Mouse (Mus musculus): ENCODE data around the gene Prtg. TPM values are rescaled to one million over a fixed set of nuclear protein-coding genes. Genes with fewer than 3 reads are reported as not detected.

Prtg gene
- polyA plus RNA-seq, 1 experiment from 2014 or later, result 5.5 TPM

DNA sequence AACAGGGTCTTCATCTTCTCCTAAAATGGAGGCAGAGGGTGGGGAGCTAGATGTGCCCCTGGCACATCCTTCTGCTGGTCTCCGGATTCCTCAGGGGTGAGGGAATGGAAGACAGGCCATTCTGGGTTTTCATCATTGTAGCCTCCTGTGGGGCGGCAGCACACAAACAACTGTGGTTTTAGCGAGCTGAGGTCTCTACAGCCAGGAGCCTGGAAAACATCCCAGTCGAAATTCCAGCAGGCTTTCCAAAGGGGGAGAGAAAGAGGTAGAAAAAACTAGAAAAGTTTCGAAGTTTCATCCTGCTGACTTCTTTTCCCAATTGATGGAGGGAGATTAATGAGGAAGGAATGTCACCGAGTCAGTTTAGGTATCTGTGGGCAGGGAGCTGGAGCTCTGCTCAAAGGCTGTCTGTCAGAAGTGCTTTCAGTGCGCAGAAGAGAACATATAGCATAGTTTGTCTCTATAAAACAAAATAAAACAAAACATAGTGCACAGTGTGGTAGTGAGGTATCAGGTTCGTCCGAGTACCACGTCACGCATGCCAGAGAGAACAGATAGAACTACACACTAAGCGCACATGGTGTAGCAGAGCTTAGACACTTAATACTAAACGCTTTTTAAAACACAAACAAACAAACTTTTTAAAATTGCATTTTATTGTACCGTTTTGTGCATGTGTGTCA lies 16.0 kb upstream of the Prtg start:
- 53% methylated on average over 14 of the region's 14 CpGs for WGBS
- H3K27ac ChIP-seq, result no peak overlapping the region

DNA sequence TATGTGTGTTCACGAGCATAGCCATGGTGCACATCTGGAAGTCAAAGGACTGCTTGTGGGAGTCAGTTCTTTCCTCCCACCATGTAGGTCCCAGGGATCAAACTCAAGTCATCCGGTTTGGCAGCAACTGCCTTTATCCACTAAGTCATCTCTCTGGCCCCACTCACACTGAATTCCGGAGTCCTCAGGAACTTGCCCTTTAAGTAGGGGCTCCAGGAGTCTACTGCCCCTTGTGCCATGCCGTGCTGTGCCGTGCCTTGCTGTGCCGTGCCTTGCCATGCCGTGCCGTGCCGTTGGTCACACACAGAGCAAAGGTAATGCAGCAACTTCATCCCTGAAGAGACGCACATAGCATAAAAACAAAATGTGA lies 15.5 kb upstream of the Prtg start:
- Histone ChIP-seq H3K27me3 (ENCODE audit: low read depth, poor library complexity, severe bottlenecking) (no peaks in the 10 kb centered on the region), H3K27ac (peak overlapping the region; percentile 17; the same call in 1 of the 2 replicates), H3K9me3 (replicated peaks) (no peaks in the 10 kb centered on the region), H3K36me3 (no peaks in the 10 kb centered on the region), H3K4me1 (peaks cover 34% of the 10 kb centered on the region), H3K4me3 (peak overlapping the region; percentile 25)
- peak; percentile 49 for DNase-seq (ENCODE audit: low spot score)
- WGBS, result 30% methylated on average over 10 of the region's 10 CpGs

More for the DNA sequence above, 16.0 kb upstream of the Prtg start:
- Histone ChIP-seq H3K9me3 (replicated peaks) (no peaks in the 10 kb centered on the region), H3K27me3 (ENCODE audit: low read depth, poor library complexity, severe bottlenecking) (no peaks in the 10 kb centered on the region), H3K36me3 (no peaks in the 10 kb centered on the region), H3K4me1 (peaks cover 28% of the 10 kb centered on the region), H3K4me3 (no peak overlapping the region)
- no peak for DNase-seq (ENCODE audit: low spot score)

DNA sequence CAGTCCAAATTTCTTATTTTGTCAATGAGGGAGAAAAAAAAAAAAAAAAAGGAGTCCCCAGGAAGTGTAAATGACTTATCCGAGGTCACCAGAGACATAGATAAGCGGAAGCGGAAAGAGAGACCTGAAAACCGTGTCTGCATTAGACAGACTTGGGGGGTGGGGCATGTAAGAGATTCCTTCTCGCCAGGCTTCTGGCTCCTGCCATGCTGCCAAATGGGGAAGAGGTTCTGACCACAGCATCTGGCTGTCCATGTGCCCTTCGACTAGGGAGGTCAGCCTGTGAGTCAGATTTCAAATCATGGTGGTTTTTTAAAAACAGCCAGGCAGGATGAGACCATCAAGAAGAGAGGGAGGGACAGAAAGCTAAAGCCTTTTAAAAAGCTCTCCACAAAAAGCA lies 15.0 kb upstream of the Prtg start:
- Histone ChIP-seq H3K4me1 (peaks cover 35% of the 10 kb centered on the region), H3K36me3 (no peaks in the 10 kb centered on the region), H3K27me3 (ENCODE audit: low read depth, poor library complexity, severe bottlenecking) (no peaks in the 10 kb centered on the region), H3K9me3 (replicated peaks) (no peaks in the 10 kb centered on the region), H3K27ac (no peak overlapping the region), H3K4me3 (peak overlapping the region; percentile 14; the same call in 1 of the 2 replicates)
- WGBS, result 10% methylated on average over 6 of the region's 6 CpGs
- DNase-seq (ENCODE audit: low spot score), result no peak

DNA sequence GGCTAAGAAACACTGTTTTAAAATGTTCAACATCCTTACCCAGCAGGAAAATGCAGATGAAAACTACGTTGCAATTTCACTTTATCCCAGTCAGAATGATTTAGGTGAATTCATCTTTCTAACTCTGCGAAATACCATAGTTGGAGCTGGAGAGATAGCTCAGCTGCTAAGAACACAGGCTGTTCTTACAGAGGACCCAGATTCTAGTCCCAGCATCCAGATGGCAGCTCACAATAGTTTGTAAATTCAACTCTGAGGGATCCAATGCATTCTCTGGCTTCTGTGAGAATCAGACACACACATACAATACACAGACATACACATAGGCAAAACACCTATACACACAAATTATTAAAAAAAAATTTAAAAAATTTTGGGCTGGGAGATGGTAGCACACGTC lies 11.4 kb upstream of the Prtg start:
- 90% methylated on average over 3 of the region's 3 CpGs for WGBS
- no peaks in the 10 kb centered on the region for H3K36me3 ChIP-seq
- H3K27ac ChIP-seq, result no peak overlapping the region

DNA sequence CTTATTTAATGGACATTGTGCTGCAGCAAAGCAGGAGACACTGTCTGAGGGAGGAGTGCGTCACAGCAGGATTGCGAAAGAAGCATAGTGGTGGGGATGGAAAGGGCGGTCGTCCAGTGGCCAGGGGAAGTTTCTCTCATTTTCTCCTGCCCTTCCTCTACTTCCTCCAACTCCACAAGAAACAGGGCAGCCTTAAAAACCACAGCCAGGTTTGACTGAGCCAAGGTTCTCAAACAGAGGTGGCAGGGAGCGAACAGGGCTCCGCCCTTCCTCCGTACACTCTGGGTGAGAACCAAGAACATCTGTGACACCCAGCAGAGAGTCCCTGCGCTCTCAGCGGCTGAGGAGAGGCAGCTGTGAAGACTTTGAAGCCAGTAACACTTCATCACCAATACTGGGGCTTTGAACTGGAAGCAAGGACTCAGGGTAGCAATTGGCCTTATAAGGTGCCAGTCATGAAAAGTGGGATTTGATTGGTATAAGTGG lies 9.5 kb upstream of the Prtg start:
- Histone ChIP-seq H3K27me3 (ENCODE audit: low read depth, poor library complexity, severe bottlenecking) (no peaks in the 10 kb centered on the region), H3K36me3 (no peaks in the 10 kb centered on the region), H3K9me3 (replicated peaks) (no peaks in the 10 kb centered on the region), H3K4me1 (peaks cover 21% of the 10 kb centered on the region), H3K4me3 (no peak overlapping the region), H3K27ac (no peak overlapping the region)
- 38% methylated on average over 9 of the region's 9 CpGs for WGBS
- DNase-seq (ENCODE audit: low spot score), result no peak

More for the DNA sequence above, 11.4 kb upstream of the Prtg start:
- Histone ChIP-seq H3K27me3 (ENCODE audit: low read depth, poor library complexity, severe bottlenecking) (no peaks in the 10 kb centered on the region), H3K9me3 (replicated peaks) (no peaks in the 10 kb centered on the region), H3K4me3 (no peak overlapping the region), H3K4me1 (peaks cover 33% of the 10 kb centered on the region)
- no peak for DNase-seq (ENCODE audit: low spot score)

DNA sequence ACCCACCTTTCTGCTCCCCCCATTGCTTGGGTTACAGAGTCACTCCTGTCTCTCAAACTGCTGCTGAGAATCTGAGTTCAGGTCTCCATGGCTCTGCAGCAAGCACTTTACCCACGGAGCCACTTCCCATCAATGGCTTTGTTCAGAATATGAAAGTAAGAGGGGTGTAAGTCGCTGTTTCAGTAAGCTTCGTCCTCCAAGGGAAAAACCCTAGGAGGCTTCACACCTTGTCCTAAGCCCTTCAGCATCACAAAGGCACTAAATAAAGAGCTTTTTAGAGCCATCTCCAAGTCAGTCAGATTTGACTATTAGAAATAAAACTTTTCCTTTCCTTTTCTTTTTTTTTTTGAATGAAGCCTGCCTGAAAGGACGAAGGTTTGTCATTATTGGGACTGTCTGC lies 3.4 kb upstream of the Prtg start:
- Histone ChIP-seq H3K4me1 (peaks cover 26% of the 10 kb centered on the region), H3K9me3 (replicated peaks) (no peaks in the 10 kb centered on the region), H3K36me3 (no peaks in the 10 kb centered on the region), H3K27ac (no peak overlapping the region), H3K4me3 (no peak overlapping the region), H3K27me3 (ENCODE audit: low read depth, poor library complexity, severe bottlenecking) (no peaks in the 10 kb centered on the region)
- no peak for DNase-seq (ENCODE audit: low spot score)
- WGBS, result 31% methylated on average over 4 of the region's 4 CpGs

DNA sequence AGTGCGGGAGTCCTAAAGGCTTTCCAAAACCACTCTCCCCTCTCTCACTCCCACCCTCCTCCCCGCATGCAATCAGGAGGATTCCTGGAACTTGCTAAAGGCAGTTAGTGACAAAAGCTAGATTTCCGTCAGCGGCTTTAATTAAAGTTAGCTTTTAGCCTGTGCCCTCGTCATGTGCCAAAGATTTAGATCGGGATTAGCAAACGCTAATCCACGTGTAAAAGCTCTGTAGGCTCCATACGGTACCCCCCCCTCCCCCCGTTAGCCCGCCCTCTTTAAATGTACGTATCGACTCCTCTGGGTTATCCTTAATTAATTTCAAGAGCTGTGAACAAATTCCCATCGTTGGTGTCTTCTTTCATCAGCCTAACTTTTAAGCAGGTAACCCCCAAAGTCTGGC lies 528 bp upstream of the Prtg start:
- Histone ChIP-seq H3K27me3 (ENCODE audit: low read depth, poor library complexity, severe bottlenecking) (no peaks in the 10 kb centered on the region), H3K4me3 (peak overlapping the region; percentile 86), H3K4me1 (peaks cover 46% of the 10 kb centered on the region), H3K36me3 (peaks cover 18% of the 10 kb centered on the region), H3K9me3 (replicated peaks) (no peaks in the 10 kb centered on the region), H3K27ac (peak overlapping the region; percentile 99)
- DNase-seq (ENCODE audit: low spot score), result no peak
- WGBS, result 1% methylated on average over 14 of the region's 14 CpGs

DNA sequence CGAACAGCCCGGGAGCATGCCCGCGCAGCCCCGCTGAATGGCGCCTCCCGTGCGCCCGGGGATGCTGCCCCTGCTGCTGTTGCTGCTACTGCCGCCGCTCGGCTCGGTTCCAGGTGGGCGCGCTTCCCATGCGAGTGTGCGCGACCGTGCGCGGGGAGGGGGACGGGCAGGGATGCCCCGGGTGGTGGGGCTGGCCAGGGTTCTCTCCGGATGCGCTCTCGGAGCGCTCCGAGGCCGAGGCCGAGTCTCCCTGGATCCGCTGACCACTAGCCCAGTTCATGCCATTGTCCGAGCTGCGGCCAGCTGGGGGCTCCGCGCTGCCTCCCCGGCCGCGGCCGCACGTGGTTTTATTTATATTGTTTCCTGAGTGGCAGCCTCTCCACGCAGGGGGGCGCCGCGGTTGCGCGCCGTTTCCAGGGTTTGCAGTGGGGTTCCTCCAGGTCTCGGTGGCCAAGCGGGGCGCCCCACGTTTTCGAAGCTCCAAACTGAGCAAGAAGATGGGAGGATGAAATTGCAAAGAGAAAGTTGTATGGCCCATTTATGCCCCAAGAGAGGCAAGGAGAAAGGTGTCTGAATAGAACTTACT lies 839 bp downstream of the Prtg start:
- peak; percentile 83 for DNase-seq (ENCODE audit: low spot score)
- WGBS, result under 1% methylated on average over 52 of the region's 52 CpGs
- H3K9me3 ChIP-seq (replicated peaks), result no peaks in the 10 kb centered on the region
- H3K27ac ChIP-seq, result peak overlapping the region; percentile 99
- H3K36me3 ChIP-seq, result peaks cover 22% of the 10 kb centered on the region
- peaks cover 60% of the 10 kb centered on the region for H3K4me1 ChIP-seq
- H3K4me3 ChIP-seq, result peak overlapping the region; percentile 86
- no peaks in the 10 kb centered on the region for H3K27me3 ChIP-seq (ENCODE audit: low read depth, poor library complexity, severe bottlenecking)

DNA sequence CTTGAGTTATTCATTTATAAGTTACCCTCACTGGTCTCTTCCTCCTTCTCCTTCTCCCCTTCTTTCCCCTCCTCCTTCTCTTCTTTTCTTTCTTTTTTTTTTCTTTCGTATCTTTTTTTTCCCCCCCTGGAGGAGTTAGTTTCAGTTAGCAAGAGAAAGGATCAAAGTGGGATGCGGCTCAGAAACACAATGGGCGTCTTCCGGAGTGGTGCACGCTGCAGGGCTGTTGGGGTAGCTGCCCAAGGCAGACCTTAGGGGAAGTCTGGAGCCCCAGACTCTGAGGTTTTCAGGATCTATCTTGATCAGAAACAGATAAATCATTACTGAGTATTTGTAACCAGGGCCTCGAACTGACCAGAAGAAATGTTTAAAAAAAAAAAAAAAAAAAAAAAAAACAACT lies 1.5 kb downstream of the Prtg start:
- Histone ChIP-seq H3K36me3 (peaks cover 23% of the 10 kb centered on the region), H3K4me1 (peaks cover 66% of the 10 kb centered on the region), H3K27ac (peak overlapping the region; percentile 99), H3K4me3 (peak overlapping the region; percentile 86), H3K27me3 (ENCODE audit: low read depth, poor library complexity, severe bottlenecking) (no peaks in the 10 kb centered on the region), H3K9me3 (replicated peaks) (no peaks in the 10 kb centered on the region)
- WGBS, result 0% methylated on average over 6 of the region's 6 CpGs
- DNase-seq (ENCODE audit: low spot score), result peak; percentile 56

DNA sequence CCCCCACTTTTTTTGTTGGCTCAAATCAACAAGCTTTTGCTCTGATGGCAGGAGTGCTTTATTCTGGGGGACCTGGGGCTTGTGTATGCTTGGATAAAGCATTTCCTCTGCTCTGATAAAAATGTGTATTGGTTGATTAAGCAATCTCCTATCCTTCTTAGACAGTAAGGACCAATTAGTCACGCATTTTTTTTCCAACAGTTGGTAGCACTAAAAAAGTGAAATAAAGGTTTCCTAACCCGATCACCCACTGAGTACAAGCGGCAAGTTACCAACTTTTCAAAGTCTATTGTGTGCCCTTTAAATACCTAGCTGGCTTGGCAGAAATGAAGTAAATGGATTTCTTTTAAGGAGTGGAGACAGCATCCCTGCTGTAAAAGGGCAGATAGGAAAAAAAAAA lies 1.9 kb downstream of the Prtg start:
- Histone ChIP-seq H3K9me3 (replicated peaks) (no peaks in the 10 kb centered on the region), H3K27me3 (ENCODE audit: low read depth, poor library complexity, severe bottlenecking) (no peaks in the 10 kb centered on the region), H3K4me1 (peaks cover 70% of the 10 kb centered on the region), H3K4me3 (peak overlapping the region; percentile 86), H3K36me3 (peaks cover 25% of the 10 kb centered on the region), H3K27ac (peak overlapping the region; percentile 99)
- DNase-seq (ENCODE audit: low spot score), result no peak
- WGBS, result 5% methylated on average over 3 of the region's 3 CpGs

DNA sequence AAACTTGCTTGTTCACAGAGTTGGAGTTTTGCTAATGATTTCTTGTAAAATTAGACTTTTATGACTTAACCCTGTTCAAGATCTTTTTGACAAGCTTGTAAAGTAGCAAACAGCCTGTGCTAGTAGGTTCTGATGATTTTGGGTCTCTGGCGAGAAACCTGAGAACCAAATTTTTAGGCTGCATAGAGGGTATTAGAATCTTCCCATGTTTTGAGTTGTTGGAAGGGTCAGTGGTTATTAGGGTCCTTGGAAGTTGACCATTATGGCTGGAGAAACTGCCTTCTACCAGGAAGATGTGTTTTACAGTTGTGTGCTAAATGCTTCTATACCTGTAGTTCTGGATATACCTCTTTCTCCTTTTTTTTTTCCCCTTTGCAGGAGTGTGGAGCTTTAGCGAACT lies 2.4 kb downstream of the Prtg start:
- Histone ChIP-seq H3K4me3 (peak overlapping the region; percentile 86), H3K27ac (peak overlapping the region; percentile 99), H3K4me1 (peaks cover 75% of the 10 kb centered on the region), H3K9me3 (replicated peaks) (no peaks in the 10 kb centered on the region), H3K27me3 (ENCODE audit: low read depth, poor library complexity, severe bottlenecking) (no peaks in the 10 kb centered on the region), H3K36me3 (peaks cover 30% of the 10 kb centered on the region)
- no peak for DNase-seq (ENCODE audit: low spot score)
- WGBS, result 23% methylated on average over 2 of the region's 2 CpGs

DNA sequence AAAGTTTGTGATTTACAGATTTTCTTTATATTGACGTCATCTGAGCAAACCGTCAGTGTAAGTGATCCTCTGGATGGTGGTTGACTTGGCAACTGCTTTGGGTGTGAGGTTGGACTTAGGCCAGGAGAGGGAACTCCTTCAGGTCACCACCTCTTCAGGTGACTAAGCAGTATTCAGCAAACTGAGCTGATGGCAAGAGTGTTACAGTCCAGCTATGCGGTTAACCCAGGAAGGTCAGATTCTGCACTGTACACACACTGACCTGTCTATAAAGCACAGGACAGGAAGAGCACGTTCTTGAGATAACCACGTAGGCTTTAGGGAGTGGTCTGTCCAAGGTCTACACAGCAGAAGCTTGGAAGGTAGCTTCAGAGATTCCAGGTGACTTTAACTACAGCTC lies 3.9 kb downstream of the Prtg start:
- Histone ChIP-seq H3K36me3 (peaks cover 46% of the 10 kb centered on the region), H3K4me1 (peaks cover 72% of the 10 kb centered on the region), H3K27ac (no peak overlapping the region), H3K27me3 (ENCODE audit: low read depth, poor library complexity, severe bottlenecking) (no peaks in the 10 kb centered on the region), H3K4me3 (no peak overlapping the region), H3K9me3 (replicated peaks) (no peaks in the 10 kb centered on the region)
- no peak for DNase-seq (ENCODE audit: low spot score)
- WGBS, result 64% methylated on average over 5 of the region's 5 CpGs

DNA sequence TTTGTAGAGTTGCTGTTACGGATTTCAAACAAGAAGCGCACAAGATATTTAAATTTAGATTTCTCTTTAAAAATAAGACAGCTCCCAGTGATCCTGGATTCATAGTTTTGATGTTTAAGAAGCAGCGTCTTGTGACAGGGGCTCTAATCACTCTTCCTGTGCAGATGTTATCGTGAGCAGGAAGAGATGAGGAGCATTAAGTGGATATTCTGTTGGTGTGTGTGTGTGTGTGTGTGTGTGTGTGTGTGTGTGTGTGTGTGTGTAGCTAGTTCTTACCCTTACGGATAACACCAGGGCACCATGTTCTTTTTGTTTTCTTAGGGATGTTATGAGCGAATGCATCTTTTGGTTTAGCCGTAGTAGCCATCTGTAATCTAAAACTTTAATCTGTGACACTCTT lies 5.4 kb downstream of the Prtg start:
- H3K4me3 ChIP-seq, result no peak overlapping the region
- H3K27ac ChIP-seq, result no peak overlapping the region
- H3K36me3 ChIP-seq, result peaks cover 60% of the 10 kb centered on the region
- H3K4me1 ChIP-seq, result peaks cover 59% of the 10 kb centered on the region
- 26% methylated on average over 7 of the region's 7 CpGs for WGBS
- no peak for DNase-seq (ENCODE audit: low spot score)
- H3K27me3 ChIP-seq (ENCODE audit: low read depth, poor library complexity, severe bottlenecking), result no peaks in the 10 kb centered on the region
- H3K9me3 ChIP-seq (replicated peaks), result no peaks in the 10 kb centered on the region
